Mouse (Mus musculus) megakaryocyte, embryonic 14.5 days (primary cell): ENCODE measurements around the gene Phox2b.

Source experiments
- FLI1 ChIP-seq: IDR thresholded peaks from 2 replicates; pipeline ENCODE4 v1.6.1; 2012; ENCODE audit warnings: low read length, inconsistent platforms, mixed read lengths
- GATA1 ChIP-seq: IDR thresholded peaks from 3 replicates; pipeline ENCODE4 v1.6.1; 2012; ENCODE audit warnings: mixed read lengths, low read length, inconsistent platforms, borderline replicate concordance

DNA sequence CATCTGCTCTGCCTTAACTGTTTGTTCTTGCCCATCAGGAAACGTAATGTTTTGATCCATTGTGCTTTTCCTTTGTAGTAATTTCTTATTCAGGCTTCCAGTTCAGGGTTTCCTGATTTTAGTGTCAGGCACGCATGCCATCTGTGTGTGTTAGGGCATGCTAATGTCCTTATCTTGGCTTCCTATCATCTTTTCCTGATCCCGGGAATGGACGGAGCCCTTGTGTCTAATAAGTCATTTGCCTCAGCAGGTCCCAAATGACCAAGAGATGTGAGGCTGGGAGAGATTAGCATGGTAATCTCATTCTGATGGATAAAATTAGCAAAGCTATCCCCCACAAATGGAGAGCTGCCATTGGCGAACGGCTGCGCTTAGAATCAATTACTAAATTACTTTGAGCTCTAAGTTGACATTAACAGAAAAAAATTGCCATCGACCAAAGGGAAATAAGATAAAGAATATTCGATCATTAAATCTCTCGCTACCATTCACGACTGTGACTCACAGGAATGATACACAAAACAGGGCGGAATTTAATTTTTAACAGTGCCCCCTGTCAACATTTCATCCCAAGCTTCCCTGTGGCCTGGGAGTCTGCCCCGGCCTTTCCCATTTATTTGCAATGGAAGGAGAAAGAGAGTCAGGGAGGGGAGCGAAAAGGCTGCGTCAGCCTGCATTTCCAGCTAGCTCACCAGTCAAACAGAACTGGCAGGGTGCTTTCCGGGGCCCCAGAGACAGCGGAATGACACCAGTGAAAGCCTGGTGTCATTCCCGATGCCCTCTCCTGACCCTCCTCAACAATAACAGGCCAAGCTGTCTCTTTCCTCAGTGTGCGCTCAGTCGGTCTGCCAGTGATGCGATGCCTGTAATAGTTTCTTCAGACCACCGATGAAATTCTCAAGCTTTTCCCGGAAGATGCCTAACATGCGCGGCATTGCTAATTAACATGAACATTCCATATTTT, 40.2 kb upstream of the Phox2b start:
- TF ChIP-seq GATA1: no peak
- no peak for TF ChIP-seq FLI1
